Mouse (Mus musculus): Measurements from ENCODE around the gene Taok3. TPM values are rescaled to one million over a fixed set of nuclear protein-coding genes. Genes with fewer than 3 reads are reported as not detected.

Taok3 gene
- polyA plus RNA-seq, 1 experiment from 2014 or later, result 35.2 TPM

DNA sequence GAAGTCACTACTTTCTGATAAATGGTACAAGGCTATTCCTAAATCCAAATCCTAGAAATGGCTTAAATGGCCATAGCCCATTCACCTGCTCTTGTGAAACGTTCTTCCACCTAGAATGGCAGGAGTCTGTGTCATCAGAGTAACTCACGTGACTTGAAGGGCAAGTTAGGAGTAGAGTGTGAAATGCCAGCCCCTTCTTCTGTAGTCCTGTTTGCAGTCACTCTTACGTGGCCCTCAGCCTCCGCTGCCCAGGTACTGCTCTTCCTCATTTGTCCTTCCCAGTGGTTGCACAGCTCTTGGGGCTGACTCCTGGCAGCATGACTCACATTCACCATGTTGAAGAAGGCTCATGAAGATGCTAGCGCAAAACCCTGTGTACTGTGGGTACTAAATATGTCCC is 74.7 kb downstream of the Taok3 start:
- CTCF ChIA-PET, result no interaction called here
- H3K27me3 ChIP-seq, result no peaks in the 10 kb centered on the region
- ATAC-seq (no peak), DNase-seq (ENCODE audit: low read depth, low spot score) (no peak)
- TF ChIP-seq CTCF (IDR thresholded peaks at IDR 0.05), result no peak
- POLR2A ChIA-PET, result no interaction called here
- in situ Hi-C loops (cut with MboI; ENCODE audit: low pct_unique_long_range_greater_than_20kb), result no loop called here

DNA sequence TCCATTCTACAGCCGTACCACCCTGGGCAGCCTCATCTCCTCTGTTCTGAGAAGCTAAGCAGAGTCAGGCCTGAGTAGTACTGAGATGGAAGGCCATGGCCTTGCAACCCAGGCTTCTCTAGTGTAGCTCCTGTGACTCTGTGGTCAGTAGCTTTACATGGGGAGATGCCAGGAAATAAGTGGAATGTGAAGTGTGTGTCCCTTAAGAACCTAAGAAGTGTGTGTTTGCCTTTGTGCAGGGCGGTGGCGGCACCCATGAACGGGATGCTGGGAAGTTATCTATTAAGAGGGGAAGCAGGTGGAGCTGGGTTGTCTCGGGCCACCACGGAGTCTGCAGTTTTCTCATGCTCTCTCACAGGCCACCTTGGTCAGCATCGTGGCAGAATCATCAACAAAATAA is 76.6 kb downstream of the Taok3 start:
- POLR2A ChIA-PET, result no interaction called here
- DNase-seq (ENCODE audit: low read depth, low spot score), result no peak

DNA sequence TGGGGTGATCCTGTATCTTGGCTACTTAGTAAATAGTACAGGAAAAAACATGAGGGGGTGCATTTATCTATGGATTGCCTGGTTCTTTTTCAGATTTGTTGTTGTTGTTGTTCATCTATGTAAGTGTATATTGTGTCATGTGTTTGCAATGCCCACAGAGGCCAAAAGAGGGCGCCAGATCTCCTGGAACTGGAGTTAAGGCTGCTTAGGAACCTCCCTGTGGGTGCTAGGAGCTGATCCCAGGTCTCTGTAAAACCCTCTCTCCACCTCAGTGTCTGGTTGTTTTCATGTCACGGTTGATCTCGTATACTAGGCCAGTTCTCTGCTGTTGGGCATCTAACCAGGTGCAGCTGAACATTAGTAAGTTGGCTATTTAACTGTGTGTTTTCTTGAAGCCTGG is 78.5 kb downstream of the Taok3 start:
- in situ Hi-C loops (cut with MboI; ENCODE audit: low pct_unique_long_range_greater_than_20kb), result no loop called here
- H3K27me3 ChIP-seq, result no peaks in the 10 kb centered on the region
- POLR2A ChIA-PET, result interaction anchor here (1.5 kb wide), 1 partner anchor 42 kb away, joined by 8 read pairs; no protein-coding TSS in a partner anchor
- CTCF ChIA-PET, result no interaction called here
- no peak for ATAC-seq
- no peak for TF ChIP-seq CTCF (IDR thresholded peaks at IDR 0.05)
- no peak for DNase-seq (ENCODE audit: low read depth, low spot score)

More for the DNA sequence above, 76.6 kb downstream of the Taok3 start:
- in situ Hi-C loops (cut with MboI; ENCODE audit: low pct_unique_long_range_greater_than_20kb), result no loop called here
- no peak for ATAC-seq
- no peaks in the 10 kb centered on the region for H3K27me3 ChIP-seq
- TF ChIP-seq CTCF (IDR thresholded peaks at IDR 0.05), result no peak
- CTCF ChIA-PET, result no interaction called here

DNA sequence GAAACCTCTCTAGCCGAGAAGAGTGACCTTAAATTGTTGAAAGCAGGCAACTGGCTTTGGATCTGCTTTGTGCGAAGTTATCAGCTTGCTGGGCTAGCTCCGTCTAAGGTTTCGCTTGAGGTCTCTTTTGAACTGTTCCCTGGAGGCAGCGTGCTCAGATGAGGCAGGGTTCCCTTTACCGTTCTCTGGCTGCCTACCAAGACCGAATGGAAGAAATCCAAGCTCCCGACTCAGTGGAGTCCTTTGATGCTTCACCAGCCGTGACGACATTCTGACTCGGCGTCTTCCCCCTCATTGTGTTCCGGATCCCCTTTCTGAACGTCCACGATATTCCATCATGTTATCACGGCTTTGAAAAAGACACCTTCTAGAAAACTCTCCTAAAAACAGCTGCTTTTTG is 87.4 kb downstream of the Taok3 start:
- ChIA-PET POLR2A (no interaction called here), CTCF (interaction anchor here (1.3 kb wide), 1 partner anchor 17 kb away, joined by 5 read pairs; no protein-coding TSS in a partner anchor)
- ATAC-seq (no peak), DNase-seq (ENCODE audit: low read depth, low spot score) (no peak)
- in situ Hi-C loops (cut with MboI; ENCODE audit: low pct_unique_long_range_greater_than_20kb), result no loop called here
- no peak for TF ChIP-seq CTCF (IDR thresholded peaks at IDR 0.05)
- no peaks in the 10 kb centered on the region for H3K27me3 ChIP-seq

DNA sequence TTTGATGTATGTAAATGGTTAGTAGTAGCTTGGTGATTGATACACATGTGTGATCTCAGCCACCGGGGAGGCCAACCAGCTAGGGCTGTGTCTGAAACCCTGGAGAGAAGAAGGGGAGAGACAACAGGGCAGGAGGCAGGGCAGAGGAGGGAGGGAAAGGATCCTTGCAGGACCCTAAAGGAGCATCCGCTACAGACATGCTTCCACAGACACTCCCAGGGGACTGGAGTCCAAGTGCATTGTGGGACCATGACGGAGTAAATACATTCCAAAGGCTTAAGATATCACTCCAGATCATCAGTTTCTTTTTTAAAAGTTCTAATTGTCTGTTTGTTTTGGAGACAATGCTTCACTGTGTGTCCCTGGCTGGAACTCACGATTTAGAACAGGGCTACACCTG is 94.1 kb downstream of the Taok3 start:
- no peak for DNase-seq (ENCODE audit: low read depth, low spot score)

DNA sequence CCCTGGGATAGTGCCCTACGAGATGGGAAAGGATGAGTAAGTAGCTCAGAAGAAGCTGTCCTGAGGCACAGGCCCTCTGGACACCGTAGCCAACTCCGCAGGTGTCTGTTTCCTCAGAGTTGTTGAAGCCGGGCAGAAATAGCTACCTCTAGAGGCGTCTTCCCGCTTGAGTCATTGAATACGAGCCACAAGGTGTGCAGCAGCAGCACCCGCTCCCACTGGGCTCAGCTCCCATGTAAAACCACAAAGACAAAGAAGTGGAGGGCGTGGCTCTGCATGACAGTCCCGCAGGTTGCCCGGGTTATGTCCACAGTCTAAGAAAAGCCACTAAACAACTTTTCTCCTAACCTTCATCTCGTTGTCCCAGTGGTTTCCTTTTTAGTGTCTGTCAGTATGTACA is 111.1 kb downstream of the Taok3 start:
- ATAC-seq (no peak), DNase-seq (ENCODE audit: low read depth, low spot score) (no peak)
- no peaks in the 10 kb centered on the region for H3K27me3 ChIP-seq
- ChIA-PET CTCF (no interaction called here), POLR2A (no interaction called here)
- in situ Hi-C loops (cut with MboI; ENCODE audit: low pct_unique_long_range_greater_than_20kb), result no loop called here
- no peak for TF ChIP-seq CTCF (IDR thresholded peaks at IDR 0.05)

More for the DNA sequence above, 94.1 kb downstream of the Taok3 start:
- ChIA-PET POLR2A (no interaction called here), CTCF (no interaction called here)
- no peaks in the 10 kb centered on the region for H3K27me3 ChIP-seq
- in situ Hi-C loops (cut with MboI; ENCODE audit: low pct_unique_long_range_greater_than_20kb), result no loop called here
- ATAC-seq, result no peak
- TF ChIP-seq CTCF (IDR thresholded peaks at IDR 0.05), result no peak

DNA sequence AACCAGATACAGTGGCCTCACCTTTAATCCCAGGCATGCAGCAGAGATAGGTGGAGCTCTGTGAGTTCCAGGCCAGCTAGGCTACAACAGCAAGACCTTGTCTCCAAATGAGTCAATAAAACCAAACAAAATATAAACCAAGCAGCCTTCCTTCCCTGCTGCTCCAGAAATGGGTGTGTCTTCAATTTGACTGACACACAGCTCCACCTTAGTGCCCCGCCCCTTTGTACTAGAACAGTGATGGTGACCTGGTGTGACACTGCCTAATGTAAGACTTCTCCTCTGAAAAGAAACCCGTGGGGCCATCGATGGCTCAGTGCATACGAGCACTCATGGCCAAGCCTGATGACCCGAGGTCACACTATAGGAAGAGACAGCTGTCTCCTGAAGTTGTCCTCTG is 116.6 kb downstream of the Taok3 start:
- POLR2A ChIA-PET, result no interaction called here
- ATAC-seq (no peak), DNase-seq (ENCODE audit: low read depth, low spot score) (no peak)
- in situ Hi-C loops (cut with MboI; ENCODE audit: low pct_unique_long_range_greater_than_20kb), result no loop called here
- H3K27me3 ChIP-seq, result no peaks in the 10 kb centered on the region
- CTCF ChIA-PET, result no interaction called here
- TF ChIP-seq CTCF (IDR thresholded peaks at IDR 0.05), result no peak

DNA sequence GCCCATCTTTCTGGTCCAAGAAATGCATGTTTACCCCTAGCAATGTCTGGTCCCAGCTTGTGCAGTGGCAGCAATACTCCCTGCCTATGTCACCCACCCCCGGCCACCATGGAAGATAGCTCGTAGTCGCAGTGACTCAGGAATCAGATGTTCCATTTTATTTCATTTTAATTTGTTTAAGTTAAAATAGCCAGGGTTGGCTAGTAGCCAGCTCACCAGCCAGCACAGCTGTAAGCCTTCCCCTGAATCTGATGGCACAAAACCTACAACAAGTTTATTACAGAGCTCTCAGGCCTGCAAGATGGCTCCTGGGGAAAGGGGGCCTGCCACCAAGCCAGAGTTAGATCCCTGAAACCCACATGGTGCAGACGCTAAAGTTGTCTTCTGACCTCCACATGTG is 119.2 kb downstream of the Taok3 start:
- no peak for TF ChIP-seq CTCF (IDR thresholded peaks at IDR 0.05)
- in situ Hi-C loops (cut with MboI; ENCODE audit: low pct_unique_long_range_greater_than_20kb), result no loop called here
- no peak for ATAC-seq
- ChIA-PET CTCF (interaction anchor here (0.9 kb wide), 1 partner anchor 62 kb away, joined by 3 read pairs; no protein-coding TSS in a partner anchor), POLR2A (interaction anchor here (1.8 kb wide), 1 partner anchor 9 kb away, joined by 5 read pairs; no protein-coding TSS in a partner anchor)
- no peak for DNase-seq (ENCODE audit: low read depth, low spot score)
- H3K27me3 ChIP-seq, result no peaks in the 10 kb centered on the region

DNA sequence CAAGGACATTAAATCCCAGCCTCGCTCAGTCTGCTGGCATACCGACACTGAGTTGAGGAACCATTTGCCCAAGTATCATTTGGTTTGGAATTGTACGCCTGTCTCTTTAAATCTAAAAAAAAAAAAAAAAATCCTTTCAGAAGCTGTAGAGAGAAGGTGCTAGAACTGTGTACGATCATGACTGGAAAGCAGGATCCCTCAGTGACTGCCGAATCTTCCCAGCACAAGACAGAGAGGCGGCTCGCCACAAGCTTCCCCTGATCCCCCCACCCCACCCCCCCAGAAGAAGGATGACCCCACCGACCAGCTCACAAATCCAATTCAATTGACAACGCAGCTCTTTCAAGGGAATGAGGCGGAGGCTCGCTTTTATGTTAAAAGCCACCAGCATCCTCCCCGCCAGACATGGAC is 120.4 kb downstream of the Taok3 start:
- no peak for ATAC-seq
- in situ Hi-C loops (cut with MboI; ENCODE audit: low pct_unique_long_range_greater_than_20kb), result no loop called here
- ChIA-PET CTCF (interaction anchor here (1.2 to 1.3 kb wide), 2 partner anchors 64 to 105 kb away, joined by 3 to 5 read pairs; no protein-coding TSS in a partner anchor), POLR2A (interaction anchor here (0.6 to 0.9 kb wide), 3 partner anchors 41 to 104 kb away, joined by 3 to 8 read pairs (median 4); no protein-coding TSS in a partner anchor)
- no peaks in the 10 kb centered on the region for H3K27me3 ChIP-seq
- TF ChIP-seq CTCF (IDR thresholded peaks at IDR 0.05), result no peak
- no peak for DNase-seq (ENCODE audit: low read depth, low spot score)

DNA sequence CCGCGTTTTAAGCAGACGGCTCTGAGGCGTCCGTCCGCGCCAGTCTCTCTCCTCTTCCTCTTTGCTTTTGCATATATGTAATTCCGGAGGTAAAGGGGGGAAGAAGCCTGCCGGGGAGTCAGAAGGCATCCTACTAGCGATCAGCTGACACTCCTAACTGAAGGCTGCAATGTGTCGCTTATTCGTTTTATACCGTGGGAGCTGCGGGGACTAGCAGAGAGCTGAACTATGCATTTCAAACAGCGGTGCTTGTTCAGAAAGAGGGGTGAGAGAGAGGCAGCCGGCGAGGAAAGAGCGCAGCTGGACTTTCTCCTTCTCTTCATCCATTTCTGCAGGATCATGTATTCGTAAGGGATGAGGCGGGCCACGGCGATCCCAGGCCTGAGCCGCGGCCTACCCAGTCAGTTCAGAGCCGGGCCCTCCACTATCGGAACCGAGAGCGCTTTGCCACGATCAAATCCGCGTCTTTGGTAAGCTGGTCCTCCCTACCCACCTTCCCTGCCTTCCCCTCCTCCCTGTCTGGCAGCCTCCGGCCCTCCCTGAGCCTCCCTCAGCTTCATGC is 120.9 kb downstream of the Taok3 start:
- ChIA-PET POLR2A (interaction anchor here (0.6 to 0.9 kb wide), 3 partner anchors 42 to 105 kb away, joined by 3 to 8 read pairs (median 4); no protein-coding TSS in a partner anchor), CTCF (interaction anchor here (1.2 to 1.3 kb wide), 2 partner anchors 64 to 105 kb away, joined by 3 to 5 read pairs; no protein-coding TSS in a partner anchor)
- no peaks in the 10 kb centered on the region for H3K27me3 ChIP-seq
- TF ChIP-seq CTCF (IDR thresholded peaks at IDR 0.05), result no peak
- in situ Hi-C loops (cut with MboI; ENCODE audit: low pct_unique_long_range_greater_than_20kb), result no loop called here
- DNase-seq (ENCODE audit: low read depth, low spot score) (no peak), ATAC-seq (peak; percentile 11)

DNA sequence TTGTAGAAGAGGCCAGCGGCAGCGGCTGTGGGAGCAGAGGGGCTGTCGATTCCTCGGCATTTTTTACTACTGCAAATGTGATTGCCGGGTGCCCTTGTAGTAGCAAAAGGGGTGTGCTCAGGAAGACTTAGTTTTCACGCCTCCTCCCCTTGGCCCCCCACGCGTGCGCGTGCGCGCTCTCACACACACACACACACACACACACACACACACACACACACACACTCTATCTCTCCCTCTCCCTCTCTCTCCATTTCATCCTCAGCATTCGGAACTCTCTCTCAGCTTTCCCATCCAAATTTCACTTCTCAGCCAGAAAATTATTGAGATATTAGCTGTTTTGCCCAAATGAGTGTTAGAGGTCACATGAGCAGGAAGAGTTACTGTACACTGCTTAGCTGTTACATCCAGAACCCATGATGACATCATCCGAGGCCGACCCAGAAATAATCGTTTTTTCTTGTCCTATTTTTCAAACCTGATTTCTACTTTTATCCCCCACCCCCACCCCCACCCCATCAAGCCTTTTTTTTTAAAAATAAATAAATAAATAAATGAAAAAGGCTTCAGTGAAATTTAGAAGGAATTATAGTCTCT is 122.1 kb downstream of the Taok3 start:
- CTCF ChIA-PET, result no interaction called here
- ATAC-seq (no peak), DNase-seq (ENCODE audit: low read depth, low spot score) (no peak)
- in situ Hi-C loops (cut with MboI; ENCODE audit: low pct_unique_long_range_greater_than_20kb), result no loop called here
- TF ChIP-seq CTCF (IDR thresholded peaks at IDR 0.05), result no peak
- POLR2A ChIA-PET, result no interaction called here
- H3K27me3 ChIP-seq, result no peaks in the 10 kb centered on the region

All from Patski (cell line).